Mouse (Mus musculus): ENCODE measurements at regions not wholly inside any gene's neighbourhood (a gene's known extent, or its start where the extent isn't known, plus 50 kb on each side); places are given as distances from the start of the nearest gene placed in this dataset.
A peak's percentile ranks its signal among the peaks of the same experiment; 100 is the strongest.

DNA sequence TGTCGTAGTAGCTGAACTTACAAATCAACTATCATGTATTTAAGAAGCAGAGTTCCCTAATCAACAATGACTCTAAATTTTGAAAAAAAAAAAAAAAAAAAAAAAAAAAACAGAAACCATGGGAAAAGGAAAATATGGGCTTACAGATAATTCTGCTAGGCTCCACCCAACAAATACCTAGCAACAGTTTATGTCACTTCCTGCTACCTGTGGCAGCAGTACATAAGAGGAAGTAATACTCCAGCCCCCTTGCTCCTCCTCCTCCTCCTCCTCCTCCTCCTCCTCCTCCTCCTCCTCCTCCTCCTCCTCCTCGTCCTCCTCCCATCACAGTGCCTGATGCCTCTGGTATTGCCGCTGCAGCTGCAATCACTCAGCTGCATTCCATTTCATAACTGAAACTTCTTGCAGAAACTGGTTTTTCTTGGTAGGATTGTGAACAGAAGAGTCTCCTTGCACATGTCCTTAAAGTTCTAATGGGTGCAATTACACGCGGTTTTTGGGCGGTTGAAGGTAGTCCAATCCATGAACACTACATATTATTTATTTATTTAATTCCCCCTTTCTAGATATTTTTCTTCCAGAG, 89.6 kb downstream of the Plk2 start:
- H3K27ac ChIP-seq (replicated peaks; ENCODE audit: low read depth, low read length): no peak overlapping the region
- no peak overlapping the region for H3K4me3 ChIP-seq (ENCODE audit: low read depth, low read length)
- no peak overlapping the region for H3K9ac ChIP-seq (ENCODE audit: low read length)
- H3K4me2 ChIP-seq (ENCODE audit: low read depth, severe bottlenecking): no peak overlapping the region
- H3K36me3 ChIP-seq (ENCODE audit: control insufficient read depth, insufficient read depth, low read length): no peaks in the 10 kb centered on the region
- 85% methylated on average over 5 of the region's 6 CpGs for whole genome bisulfite sequencing
- no peaks in the 10 kb centered on the region for H3K9me3 ChIP-seq (ENCODE audit: control insufficient read depth, low read length)
- H3K27me3 ChIP-seq (ENCODE audit: control insufficient read depth, insufficient read depth, low read length): no peaks in the 10 kb centered on the region
- H3K4me1 ChIP-seq (ENCODE audit: control insufficient read depth, insufficient read depth, low read length): no peaks in the 10 kb centered on the region
- no peak for ATAC-seq (ENCODE audit: insufficient number of reproducible peaks, low FRiP score, low TSS enrichment, low read depth)
- no peak for DNase-seq (ENCODE audit: low spot score)

DNA sequence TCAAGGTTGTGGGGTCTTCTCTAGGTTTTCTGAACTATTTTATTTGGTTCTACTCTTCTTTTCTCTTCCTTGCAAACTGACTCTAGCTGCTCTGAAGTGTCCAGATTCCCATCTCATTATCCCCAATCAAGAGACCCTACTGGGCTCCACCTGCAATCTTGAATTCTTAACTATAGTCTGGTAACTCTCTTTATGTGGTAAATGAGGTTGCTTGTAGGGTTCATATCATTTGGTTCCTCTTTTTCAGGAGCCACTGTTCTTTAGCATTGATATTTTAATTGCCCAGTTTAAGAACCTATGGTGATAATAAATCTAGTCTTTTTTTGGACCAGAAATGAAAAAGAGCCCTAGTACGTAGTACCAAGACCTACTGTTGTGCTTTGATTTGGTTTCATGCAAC, 90.7 kb downstream of the Plk2 start:
- WGBS: 91% methylated on average over 1 of the region's 1 CpGs
- H3K9me3 ChIP-seq (ENCODE audit: control insufficient read depth, low read length): no peaks in the 10 kb centered on the region
- DNase-seq (ENCODE audit: low spot score): no peak

DNA sequence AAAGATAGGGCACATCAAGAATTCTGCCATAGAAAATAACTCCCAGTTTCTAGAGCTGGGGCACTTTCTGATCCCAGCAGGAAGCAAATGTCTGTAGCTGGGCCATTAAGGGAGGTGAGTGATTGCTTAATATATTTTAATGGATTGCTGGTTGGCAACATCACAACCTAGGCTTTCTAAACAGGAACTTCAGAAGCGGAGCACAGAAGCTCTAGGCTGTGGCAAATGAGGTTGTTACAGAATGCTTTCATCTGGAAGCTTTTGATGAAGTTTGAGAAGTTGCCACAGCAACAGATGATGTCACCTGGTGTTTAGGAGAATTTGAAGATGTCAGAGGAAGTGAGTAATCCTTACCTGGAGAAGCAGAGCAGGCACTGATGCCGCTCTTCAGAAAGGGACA, 95.3 kb downstream of the Plk2 start:
- H3K9me3 ChIP-seq (ENCODE audit: control insufficient read depth, low read length): no peaks in the 10 kb centered on the region
- H3K9ac ChIP-seq (ENCODE audit: low read length): no peak overlapping the region
- H3K4me3 ChIP-seq (ENCODE audit: low read depth, low read length): no peak overlapping the region
- H3K27me3 ChIP-seq (ENCODE audit: control insufficient read depth, insufficient read depth, low read length): no peaks in the 10 kb centered on the region
- DNase-seq (ENCODE audit: low spot score) (no peak), ATAC-seq (ENCODE audit: insufficient number of reproducible peaks, low FRiP score, low TSS enrichment, low read depth) (no peak)
- no peaks in the 10 kb centered on the region for H3K36me3 ChIP-seq (ENCODE audit: control insufficient read depth, insufficient read depth, low read length)
- WGBS: 40% methylated on average over 2 of the region's 2 CpGs
- no peaks in the 10 kb centered on the region for H3K4me1 ChIP-seq (ENCODE audit: control insufficient read depth, insufficient read depth, low read length)
- H3K4me2 ChIP-seq (ENCODE audit: low read depth, severe bottlenecking): no peak overlapping the region
- H3K27ac ChIP-seq (replicated peaks; ENCODE audit: low read depth, low read length): no peak overlapping the region

More for the DNA sequence above, 90.7 kb downstream of the Plk2 start:
- Histone ChIP-seq H3K4me3 (ENCODE audit: low read depth, low read length) (no peak overlapping the region), H3K27ac (replicated peaks; ENCODE audit: low read depth, low read length) (no peak overlapping the region), H3K4me2 (ENCODE audit: low read depth, severe bottlenecking) (no peak overlapping the region), H3K4me1 (ENCODE audit: control insufficient read depth, insufficient read depth, low read length) (no peaks in the 10 kb centered on the region), H3K9ac (ENCODE audit: low read length) (no peak overlapping the region), H3K36me3 (ENCODE audit: control insufficient read depth, insufficient read depth, low read length) (no peaks in the 10 kb centered on the region), H3K27me3 (ENCODE audit: control insufficient read depth, insufficient read depth, low read length) (no peaks in the 10 kb centered on the region)
- ATAC-seq (ENCODE audit: insufficient number of reproducible peaks, low FRiP score, low TSS enrichment, low read depth): no peak

DNA sequence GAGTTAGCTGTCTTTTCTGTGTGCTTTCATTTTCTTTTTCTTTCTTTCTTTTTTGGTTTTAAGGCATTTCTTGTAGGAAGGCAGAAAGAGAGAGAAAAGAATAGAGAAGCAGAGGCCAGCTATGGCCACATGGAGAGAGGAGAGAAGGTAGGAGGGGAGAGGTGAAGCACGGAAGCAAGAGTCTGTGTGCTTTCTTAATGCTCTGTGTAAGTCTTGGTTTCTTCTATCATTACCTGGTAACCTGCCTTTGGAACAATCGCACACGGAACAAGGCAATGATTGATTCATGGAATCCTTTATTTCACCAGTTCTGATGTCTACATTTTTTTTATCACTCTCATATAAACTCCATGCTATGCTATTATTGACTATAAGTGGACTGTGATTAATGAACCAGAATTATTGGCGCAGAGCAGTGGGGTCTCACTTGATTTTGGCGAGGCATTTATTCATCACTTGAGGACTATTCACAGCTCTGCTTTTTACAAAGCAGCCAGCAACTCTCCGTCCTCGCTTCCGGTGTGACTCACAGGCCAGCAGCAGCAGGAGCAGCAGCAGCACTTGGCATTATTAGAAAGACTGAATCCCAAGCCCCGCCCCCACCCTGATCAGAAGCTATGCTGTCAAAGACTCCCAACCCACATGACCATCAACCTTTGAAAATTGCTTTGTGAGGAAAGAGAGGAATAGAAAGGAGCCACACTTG, 97.6 kb downstream of the Plk2 start:
- H3K4me3 ChIP-seq (ENCODE audit: low read depth, low read length): no peak overlapping the region
- H3K9me3 ChIP-seq (ENCODE audit: control insufficient read depth, low read length): no peaks in the 10 kb centered on the region
- H3K27me3 ChIP-seq (ENCODE audit: control insufficient read depth, insufficient read depth, low read length): no peaks in the 10 kb centered on the region
- H3K9ac ChIP-seq (ENCODE audit: low read length): no peak overlapping the region
- peak; percentile 26 for DNase-seq (ENCODE audit: low spot score)
- ATAC-seq (ENCODE audit: insufficient number of reproducible peaks, low FRiP score, low TSS enrichment, low read depth): no peak
- WGBS: 59% methylated on average over 9 of the region's 9 CpGs
- no peak overlapping the region for H3K27ac ChIP-seq (replicated peaks; ENCODE audit: low read depth, low read length)
- H3K4me2 ChIP-seq (ENCODE audit: low read depth, severe bottlenecking): no peak overlapping the region
- H3K36me3 ChIP-seq (ENCODE audit: control insufficient read depth, insufficient read depth, low read length): no peaks in the 10 kb centered on the region
- H3K4me1 ChIP-seq (ENCODE audit: control insufficient read depth, insufficient read depth, low read length): no peaks in the 10 kb centered on the region

DNA sequence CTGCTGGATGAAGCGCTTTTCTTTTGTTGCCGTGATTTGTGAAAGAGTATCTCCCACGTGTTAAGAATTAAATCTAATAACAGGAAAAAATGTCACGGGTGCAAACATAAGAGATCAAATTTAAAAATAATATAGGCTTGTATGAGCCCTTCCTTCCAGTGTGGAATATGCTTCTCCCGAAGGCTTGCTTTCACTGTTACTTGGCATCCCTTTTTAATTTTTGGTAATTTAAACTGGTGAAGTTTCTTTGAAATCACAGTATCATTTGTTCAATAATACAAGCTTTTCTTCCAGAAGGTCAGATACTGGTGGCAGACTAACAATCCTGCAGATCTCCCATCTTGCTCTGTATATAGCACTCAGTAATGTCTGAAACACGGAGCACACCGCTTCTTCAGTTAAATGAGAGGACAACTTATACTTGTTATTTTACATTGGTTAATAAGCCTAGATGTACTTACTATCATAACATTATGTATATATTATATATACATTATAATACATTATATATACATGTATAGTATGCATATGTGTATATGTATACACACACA, 98.2 kb downstream of the Plk2 start:
- no peaks in the 10 kb centered on the region for H3K27me3 ChIP-seq (ENCODE audit: control insufficient read depth, insufficient read depth, low read length)

GRCm38 (mm10) chr13:110497461-110497860, 102.6 kb downstream of the Plk2 start:
- no peaks in the 10 kb centered on the region for H3K27me3 ChIP-seq (ENCODE audit: control insufficient read depth, insufficient read depth, low read length)
- H3K4me3 ChIP-seq (ENCODE audit: low read depth, low read length): no peak overlapping the region
- no peaks in the 10 kb centered on the region for H3K36me3 ChIP-seq (ENCODE audit: control insufficient read depth, insufficient read depth, low read length)
- no peak overlapping the region for H3K27ac ChIP-seq (replicated peaks; ENCODE audit: low read depth, low read length)
- no peaks in the 10 kb centered on the region for H3K9me3 ChIP-seq (ENCODE audit: control insufficient read depth, low read length)
- no peak for ATAC-seq (ENCODE audit: insufficient number of reproducible peaks, low FRiP score, low TSS enrichment, low read depth)
- no peak overlapping the region for H3K9ac ChIP-seq (ENCODE audit: low read length)
- DNase-seq (ENCODE audit: low spot score): no peak
- H3K4me1 ChIP-seq (ENCODE audit: control insufficient read depth, insufficient read depth, low read length): no peaks in the 10 kb centered on the region
- 67% methylated on average over 3 of the region's 3 CpGs for WGBS
- H3K4me2 ChIP-seq (ENCODE audit: low read depth, severe bottlenecking): no peak overlapping the region

More for the DNA sequence above, 98.2 kb downstream of the Plk2 start:
- no peak overlapping the region for H3K9ac ChIP-seq (ENCODE audit: low read length)
- H3K4me3 ChIP-seq (ENCODE audit: low read depth, low read length): no peak overlapping the region
- DNase-seq (ENCODE audit: low spot score): no peak
- H3K4me1 ChIP-seq (ENCODE audit: control insufficient read depth, insufficient read depth, low read length): no peaks in the 10 kb centered on the region
- no peak overlapping the region for H3K27ac ChIP-seq (replicated peaks; ENCODE audit: low read depth, low read length)
- no peak for ATAC-seq (ENCODE audit: insufficient number of reproducible peaks, low FRiP score, low TSS enrichment, low read depth)
- WGBS: 84% methylated on average over 7 of the region's 7 CpGs
- H3K4me2 ChIP-seq (ENCODE audit: low read depth, severe bottlenecking): no peak overlapping the region
- no peaks in the 10 kb centered on the region for H3K9me3 ChIP-seq (ENCODE audit: control insufficient read depth, low read length)
- H3K36me3 ChIP-seq (ENCODE audit: control insufficient read depth, insufficient read depth, low read length): no peaks in the 10 kb centered on the region

- no peaks in the 10 kb centered on the region for H3K4me1 ChIP-seq (ENCODE audit: control insufficient read depth, insufficient read depth, low read length)
- no peaks in the 10 kb centered on the region for H3K27me3 ChIP-seq (ENCODE audit: control insufficient read depth, insufficient read depth, low read length)
- H3K9me3 ChIP-seq (ENCODE audit: control insufficient read depth, low read length): no peaks in the 10 kb centered on the region
- H3K27ac ChIP-seq (replicated peaks; ENCODE audit: low read depth, low read length): no peak overlapping the region
- no peak for ATAC-seq (ENCODE audit: insufficient number of reproducible peaks, low FRiP score, low TSS enrichment, low read depth)
- no peaks in the 10 kb centered on the region for H3K36me3 ChIP-seq (ENCODE audit: control insufficient read depth, insufficient read depth, low read length)
- H3K4me2 ChIP-seq (ENCODE audit: low read depth, severe bottlenecking): no peak overlapping the region
- no peak overlapping the region for H3K9ac ChIP-seq (ENCODE audit: low read length)
- no peak for DNase-seq (ENCODE audit: low spot score)
- 33% methylated on average over 1 of the region's 1 CpGs for WGBS
- H3K4me3 ChIP-seq (ENCODE audit: low read depth, low read length): no peak overlapping the region
Measured at GRCm38 (mm10) chr13:110507814-110508362, 113.0 kb downstream of the Plk2 start.

DNA sequence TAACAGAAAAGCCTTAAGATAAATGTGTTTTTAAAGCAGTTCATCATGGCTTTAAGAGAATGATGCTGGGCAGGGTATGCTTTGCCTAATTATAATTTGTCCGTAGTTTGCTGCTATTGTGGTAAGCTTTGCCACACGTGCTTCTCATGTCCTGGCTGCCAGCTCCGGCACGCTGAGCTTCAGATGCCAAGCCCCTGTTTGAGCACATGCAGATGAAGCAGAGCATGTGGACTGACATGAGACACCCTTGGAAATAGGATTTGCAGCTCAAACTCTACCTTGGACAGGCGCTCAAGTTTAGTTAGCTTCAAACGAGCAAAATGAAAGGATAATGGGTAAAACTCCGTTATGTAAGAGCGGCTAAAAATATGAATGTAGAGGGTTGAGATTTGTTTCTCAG, 123.1 kb downstream of the Plk2 start:
- no peak overlapping the region for H3K9ac ChIP-seq (ENCODE audit: low read length)
- ATAC-seq (ENCODE audit: insufficient number of reproducible peaks, low FRiP score, low TSS enrichment, low read depth): no peak
- no peaks in the 10 kb centered on the region for H3K9me3 ChIP-seq (ENCODE audit: control insufficient read depth, low read length)
- H3K4me2 ChIP-seq (ENCODE audit: low read depth, severe bottlenecking): no peak overlapping the region
- no peak overlapping the region for H3K27ac ChIP-seq (replicated peaks; ENCODE audit: low read depth, low read length)
- no peaks in the 10 kb centered on the region for H3K4me1 ChIP-seq (ENCODE audit: control insufficient read depth, insufficient read depth, low read length)
- no peak overlapping the region for H3K4me3 ChIP-seq (ENCODE audit: low read depth, low read length)
- DNase-seq (ENCODE audit: low spot score): no peak
- WGBS: 93% methylated on average over 8 of the region's 8 CpGs
- H3K27me3 ChIP-seq (ENCODE audit: control insufficient read depth, insufficient read depth, low read length): no peaks in the 10 kb centered on the region
- H3K36me3 ChIP-seq (ENCODE audit: control insufficient read depth, insufficient read depth, low read length): no peaks in the 10 kb centered on the region
